In genomic region chr10:61656928-61657882, GRCm38 (mm10) we compare ENCODE assay signal across 12 mouse cellular contexts. TPM values are rescaled to one million over a fixed set of nuclear protein-coding genes. Genes with fewer than 3 reads are reported as not detected.
DNase-seq lines count a peak whose midpoint lies in the region; ATAC-seq lines count a peak whose summit lies in the region.
"Had no signal": no experiment of that assay in that cellular context is flagged by ENCODE, and none has a peak within 500 bp of the region (broad histone marks: within the 10 kb centered on the region; RNA-seq: fewer than 3 reads in every experiment).

No protein-coding gene starts in this region.

- H3K4me3 ChIP-seq in kidney, embryonic 15.5 days (replicated peaks), result no peak overlapping the region
- H3K4me3 ChIP-seq: stomach, embryonic 15.5 days had no signal

- WGBS in kidney, embryonic 15.5 days, result 79% methylated on average over 18 of the region's 18 CpGs

- no peak overlapping the region for H3K4me2 ChIP-seq in kidney, embryonic 15.5 days
- H3K4me2 ChIP-seq: stomach, embryonic 15.5 days had no signal

- DNase-seq in kidney, adult 18-20 months, result peak; percentile 13
- DNase-seq in thymus, postnatal 4 days, result peak; percentile 26
- DNase-seq in thymus, postnatal 14 days, result no peak
- DNase-seq in kidney, adult 9 months, result peak; percentile 72
- DNase-seq in adrenal gland, postnatal 4 days (ENCODE audit: low spot score in 2 of 2), result no peak
- DNase-seq in heart, postnatal 36 days, result no peak
- DNase-seq in c-Kit-positive CD71-positive TER-119-positive erythroid progenitor cells, embryonic 14.5 days (ENCODE audit: low spot score), result no peak
- DNase-seq: gastrocnemius, postnatal 36 days; right cerebral cortex, postnatal 14 days had no signal

- H3K4me1 ChIP-seq in kidney, embryonic 15.5 days, result peaks cover 7% of the 10 kb centered on the region; the same call in 1 of the 2 replicates

- intact Hi-C loops in heart, postnatal 36 days (cut with DNase I), result loop anchor here (5.0 to 10.0 kb wide), 2 partner anchors 165 to 312 kb away; no protein-coding TSS in a partner anchor

- H3K9ac ChIP-seq in kidney, embryonic 15.5 days, result no peak overlapping the region
- H3K9ac ChIP-seq: stomach, embryonic 15.5 days had no signal

- H3K9me3 ChIP-seq in kidney, embryonic 15.5 days (replicated peaks), result no peaks in the 10 kb centered on the region
- H3K9me3 ChIP-seq: stomach, embryonic 15.5 days had no signal

- H3K36me3 ChIP-seq in kidney, embryonic 15.5 days, result peaks cover 61% of the 10 kb centered on the region

- no peak for ATAC-seq in kidney, embryonic 15.5 days (replicated peaks; ENCODE audit: low FRiP score)

- H3K27ac ChIP-seq in kidney, embryonic 15.5 days, result no peak overlapping the region
- H3K27ac ChIP-seq: macrophage; stomach, embryonic 15.5 days had no signal

- H3K27me3 ChIP-seq in kidney, embryonic 15.5 days, result no peaks in the 10 kb centered on the region
- H3K27me3 ChIP-seq: stomach, embryonic 15.5 days had no signal

RNA-seq across cellular contexts. Expression of gene Ppa1, which starts 8.9 kb away (rescaled TPM):
- 193 and 202 TPM in 2 replicates for polyA plus RNA-seq in kidney, embryonic 15.5 days (2015; fragmentation: Nextera tagmentation; extraction: Ambion mirVana)
- 10 to 100 TPM; 50.1 to 55.6 TPM for total RNA-seq in adrenal gland, postnatal 4 days (2021)
- total RNA-seq in heart, postnatal 36 days (2021), result 10 to 100 TPM; 65.3 to 70.5 TPM

RNA-seq across cellular contexts. Expression of gene Sar1a, which starts 22.9 kb away (rescaled TPM):
- polyA plus RNA-seq in kidney, embryonic 15.5 days (2015; fragmentation: Nextera tagmentation; extraction: Ambion mirVana), result 225 and 236 TPM in 2 replicates
- 100 to 1,000 TPM; 184 to 192 TPM for total RNA-seq in adrenal gland, postnatal 4 days (2021)
- total RNA-seq in heart, postnatal 36 days (2021), result 100 to 1,000 TPM; 164 to 177 TPM

RNA-seq across cellular contexts. Expression of gene Tysnd1, which starts 38.1 kb away (rescaled TPM):
- polyA plus RNA-seq in kidney, embryonic 15.5 days (2015; fragmentation: Nextera tagmentation; extraction: Ambion mirVana), result 33.0 and 36.5 TPM in 2 replicates
- total RNA-seq in adrenal gland, postnatal 4 days (2021), result 10 to 100 TPM; 67.6 to 68.2 TPM
- total RNA-seq in heart, postnatal 36 days (2021), result 10 to 100 TPM; 22.8 to 23.3 TPM

RNA-seq across cellular contexts. Expression of gene Aifm2, which starts 57.9 kb away (rescaled TPM):
- 19.6 and 20.5 TPM in 2 replicates for polyA plus RNA-seq in kidney, embryonic 15.5 days (2015; fragmentation: Nextera tagmentation; extraction: Ambion mirVana)
- 100 to 1,000 TPM; 229 to 261 TPM for total RNA-seq in adrenal gland, postnatal 4 days (2021)
- 10 to 100 TPM; 30.5 to 32.9 TPM for total RNA-seq in heart, postnatal 36 days (2021)

Comparison
In these comparisons a context has a peak if more than half of its experiments do, and no peak if none do; other contexts are left out.
1. DNase-seq: peak in kidney, adult 18-20 months (single experiment), thymus, postnatal 4 days (single experiment) and kidney, adult 9 months (single experiment); none in thymus, postnatal 14 days (single experiment), adrenal gland, postnatal 4 days (0 of 2), heart, postnatal 36 days (0 of 2) and c-Kit-positive CD71-positive TER-119-positive erythroid progenitor cells, embryonic 14.5 days (single experiment).